Mouse (Mus musculus) forebrain, embryonic 12.5 days (tissue): ENCODE results near the gene Gm8764. TPM values are rescaled to one million over a fixed set of nuclear protein-coding genes. Genes with fewer than 3 reads are reported as not detected.

ENCODE experiments used
- polyA plus RNA-seq: library from polyadenylated mRNA; unstranded; fragments of >200 nt; fragmentation: Nextera tagmentation; extraction: Ambion mirVana; gene quantifications from 2 replicates; pipeline ENCODE4 v1.2.1, GENCODE M21; 2016

Gene Gm8764
- polyA plus RNA-seq, 1 experiment from 2014 or later = not detected

Other genes with a start within 250 kb of the Gm8764 start
- gene Gm21293, start 17.0 kb upstream of the Gm8764 start, polyA plus RNA-seq = not detected in 2 replicates
- not detected in 2 replicates for gene Gm6763, start 8.5 kb upstream of the Gm8764 start, polyA plus RNA-seq
- not detected in 2 replicates for gene Gm21304, start 8.5 kb downstream of the Gm8764 start, polyA plus RNA-seq
- gene Gm21312, start 17.0 kb downstream of the Gm8764 start, polyA plus RNA-seq = not detected in 2 replicates
- gene Gm20765, start 25.5 kb downstream of the Gm8764 start, polyA plus RNA-seq = not detected in 2 replicates
- gene Gm4340, start 34.0 kb downstream of the Gm8764 start, polyA plus RNA-seq = not detected in 2 replicates